Mouse (Mus musculus) cerebellum, adult 8-10 months (tissue): Measurements from ENCODE around the gene Prpf6.

Experiments
- DNase-seq: peaks from one replicate; pipeline ENCODE4 v3.0.0; 2022

The Prpf6 gene

DNA sequence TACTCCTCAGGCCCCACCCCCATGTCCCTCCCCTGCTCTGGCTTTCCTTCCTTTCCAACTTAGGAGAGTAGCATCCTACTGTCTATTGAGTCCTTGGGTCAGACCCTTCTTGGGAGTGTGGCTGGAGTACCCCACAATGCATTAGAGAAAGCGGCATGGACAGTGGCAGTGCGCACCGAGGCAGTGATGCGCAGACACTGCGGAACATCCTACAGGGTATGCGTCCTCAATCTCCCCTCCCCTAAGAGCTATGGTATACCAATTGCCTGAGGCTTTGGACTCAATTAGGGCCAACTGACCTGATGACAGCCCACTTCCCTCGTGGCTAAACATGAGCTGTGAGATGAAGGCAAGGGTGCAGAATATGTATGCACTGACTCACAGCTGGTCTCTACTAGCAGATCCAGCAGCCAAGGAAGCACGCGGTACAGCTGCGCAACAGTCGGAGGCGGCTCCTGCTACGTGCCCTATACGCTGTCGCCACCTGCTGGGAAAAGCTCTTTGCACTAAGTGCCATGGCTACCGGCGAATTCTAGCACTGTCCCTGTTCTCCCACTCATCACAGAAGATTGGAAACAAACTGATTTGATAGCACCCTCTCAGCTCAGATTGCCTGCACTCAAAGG lies 67.4 kb downstream of the Prpf6 start:
- DNase-seq, result no peak

DNA sequence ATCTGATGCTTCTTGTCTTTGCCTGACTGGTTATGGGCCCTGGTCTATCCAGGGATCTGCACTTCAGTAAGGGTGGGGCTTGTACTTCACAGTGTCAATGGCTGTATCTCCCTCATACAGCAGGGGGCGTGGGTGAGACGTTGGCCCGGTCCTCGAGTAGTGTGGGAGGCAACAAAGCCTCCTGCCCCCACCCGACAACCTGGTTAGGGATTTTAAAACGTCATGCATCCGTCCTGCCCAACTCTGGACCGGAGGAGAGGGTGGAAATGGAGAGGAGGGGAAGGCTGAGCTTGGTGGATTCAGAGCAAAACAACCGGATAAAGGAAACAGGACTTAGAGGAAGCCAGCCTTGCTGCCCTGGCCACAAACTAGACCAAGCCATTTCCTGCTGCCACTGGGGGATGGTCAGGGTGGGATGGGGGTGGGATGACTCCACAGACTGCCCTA lies 68.0 kb downstream of the Prpf6 start:
- peak; percentile 76 for DNase-seq

DNA sequence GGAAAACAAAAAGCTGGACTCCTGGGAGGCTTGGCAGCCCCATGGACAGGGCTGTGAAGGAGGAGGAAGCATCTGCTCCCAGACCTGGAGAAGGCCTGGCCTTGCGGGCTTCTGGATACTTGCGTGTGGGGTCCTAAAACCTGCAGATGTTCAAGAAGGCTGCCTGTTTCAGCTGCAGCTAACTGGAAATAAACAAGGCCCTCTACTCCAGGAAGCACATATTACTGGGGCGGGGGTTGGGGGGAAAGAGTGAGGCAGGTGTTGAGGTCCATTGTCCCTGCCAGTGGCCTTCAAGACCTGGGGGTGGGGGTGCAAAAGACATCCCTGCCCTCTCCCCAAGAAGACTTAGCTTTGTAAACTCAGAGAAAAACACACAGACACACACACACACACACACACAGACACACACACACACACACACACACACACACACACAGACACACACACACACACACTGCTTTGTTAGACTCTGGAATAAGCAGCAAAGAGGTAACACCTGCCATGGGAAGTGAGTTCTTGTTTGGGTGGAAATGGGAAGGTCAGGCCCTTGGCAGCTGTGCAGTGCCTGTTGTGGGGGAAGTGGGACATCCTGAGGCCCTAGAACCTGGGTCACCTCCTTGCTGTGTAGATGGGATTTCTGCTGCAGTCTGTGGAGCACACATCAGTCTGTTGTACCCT lies 71.1 kb downstream of the Prpf6 start:
- no peak for DNase-seq

DNA sequence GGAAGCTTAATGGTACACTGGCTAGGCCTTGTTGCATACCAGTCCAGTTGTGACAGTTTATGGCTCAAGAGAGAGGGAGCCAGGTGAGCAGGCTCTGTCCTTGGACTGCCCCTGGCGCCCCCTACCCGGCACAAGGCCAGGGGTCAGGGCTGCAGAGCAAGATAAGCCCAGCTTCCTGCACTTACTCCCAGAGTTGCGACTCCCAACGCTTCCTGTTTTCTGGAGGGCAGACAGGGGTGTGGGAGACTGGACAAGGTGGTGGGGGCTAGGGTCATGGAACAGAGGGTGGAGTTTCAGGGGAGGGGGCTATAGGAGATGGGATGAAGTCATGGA lies 71.6 kb downstream of the Prpf6 start:
- DNase-seq, result no peak

DNA sequence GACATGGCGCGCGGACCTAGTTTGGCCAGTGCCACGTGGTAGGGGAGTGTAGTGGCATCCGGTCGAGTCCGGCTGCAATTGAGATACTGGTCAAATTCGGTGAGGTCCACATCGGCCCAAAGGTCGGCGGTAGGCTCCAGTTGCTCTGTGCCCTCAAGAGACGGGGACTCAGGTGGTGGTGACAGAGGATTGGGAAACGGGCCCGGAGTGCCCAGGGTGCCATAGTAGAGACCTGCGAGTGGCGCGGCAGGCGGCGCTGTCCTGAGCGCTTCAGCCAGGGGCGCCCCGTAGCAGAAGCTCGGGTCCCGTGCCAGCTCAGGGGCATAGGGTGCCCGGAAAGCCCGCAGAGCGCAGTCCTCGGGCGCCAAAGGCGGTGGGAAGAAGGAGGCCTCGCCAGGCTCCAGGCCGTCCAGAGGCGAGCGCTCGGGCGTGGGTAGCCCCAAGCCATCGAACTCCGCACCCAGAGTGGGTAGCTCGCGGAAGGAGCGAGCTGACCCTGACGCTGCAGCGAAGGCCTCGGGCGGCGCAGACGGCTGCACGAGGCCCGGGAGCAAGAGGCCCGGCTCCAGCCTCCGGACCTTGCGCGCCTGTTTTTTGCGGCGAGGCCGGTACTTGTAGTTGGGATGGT lies 78.7 kb downstream of the Prpf6 start:
- DNase-seq, result no peak

DNA sequence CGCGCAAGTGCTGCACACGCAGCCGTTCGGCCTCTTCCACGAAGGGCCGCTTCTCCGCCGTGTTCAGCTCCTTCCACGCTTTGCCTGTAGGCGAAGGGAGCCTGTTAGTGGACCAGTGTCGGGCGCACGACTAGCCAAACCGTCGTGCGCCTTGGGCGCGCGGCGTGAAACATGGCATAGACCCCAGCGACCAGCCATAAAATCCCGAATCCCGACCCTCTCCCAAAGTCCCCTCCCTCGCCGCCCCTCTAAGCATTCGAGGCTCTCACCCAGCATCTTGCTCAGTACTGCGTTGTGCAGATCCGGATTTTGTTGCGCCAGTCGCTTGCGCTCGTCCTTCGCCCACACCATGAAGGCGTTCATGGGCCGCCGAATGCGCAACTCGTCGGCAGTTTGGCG lies 79.2 kb downstream of the Prpf6 start:
- no peak for DNase-seq

DNA sequence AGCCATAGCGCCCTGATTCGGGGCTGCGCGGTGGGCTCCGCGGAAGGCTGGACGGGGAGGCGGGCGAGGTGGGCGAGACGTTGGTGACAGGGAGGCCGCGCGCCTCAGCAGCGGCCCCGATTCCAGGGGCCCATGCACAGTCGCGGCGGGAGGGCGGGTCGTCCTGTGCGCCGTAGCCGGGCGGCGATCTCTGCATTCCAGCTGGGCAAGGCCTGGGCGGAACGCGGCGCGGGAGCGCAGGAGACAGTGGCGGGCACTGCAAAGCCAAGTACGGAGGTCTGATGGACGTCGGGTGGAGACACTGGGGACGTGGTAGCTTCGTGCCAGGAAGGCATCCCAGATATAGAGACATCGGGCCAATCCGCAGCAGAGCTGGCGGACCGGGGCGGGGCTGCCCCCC lies 79.7 kb downstream of the Prpf6 start, which contains the start of gene Sox18:
Gene Sox18, minus strand, starts transcription at position 315 of the 400 bp plus-strand sequence.
- DNase-seq, result no peak

DNA sequence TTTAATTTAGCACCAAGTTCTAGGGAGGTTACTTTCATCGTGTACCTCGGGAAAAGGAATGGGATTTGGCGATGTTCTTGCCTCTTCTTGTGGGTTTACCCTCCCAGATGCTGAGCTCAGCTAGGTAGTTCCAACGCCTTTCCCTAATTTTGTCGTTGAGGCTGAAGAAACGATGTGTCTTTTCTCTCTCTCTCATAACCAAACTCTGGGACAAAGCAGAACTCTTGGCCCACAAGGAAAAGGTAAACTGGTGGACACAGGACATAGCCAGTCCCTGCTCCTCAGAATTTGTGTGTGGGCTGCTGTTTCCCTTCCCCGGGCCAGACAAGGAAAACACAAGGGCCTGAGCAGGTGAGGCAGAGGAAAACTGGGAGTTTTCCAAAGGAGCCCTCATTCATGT lies 80.3 kb downstream of the Prpf6 start:
- DNase-seq, result no peak

DNA sequence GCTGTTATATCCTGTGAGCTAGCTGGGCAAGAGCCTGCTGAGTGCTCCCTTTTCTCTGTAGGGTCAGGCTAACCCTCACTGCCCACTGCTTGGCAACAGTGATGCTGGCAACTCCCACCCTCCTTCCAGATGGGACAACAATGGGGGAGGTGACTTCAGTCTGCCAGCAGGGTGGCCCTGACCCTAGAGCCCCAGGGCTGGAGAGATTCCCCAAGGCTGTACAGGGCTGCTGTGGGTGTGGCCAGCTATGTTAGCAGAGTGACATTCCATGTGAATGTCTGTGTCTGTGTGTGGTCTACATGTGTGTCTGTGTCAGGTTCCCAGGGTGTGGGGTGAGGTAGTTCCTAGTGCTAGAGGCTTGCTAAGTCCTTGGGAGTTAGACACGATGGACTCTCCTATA lies 81.8 kb downstream of the Prpf6 start:
- no peak for DNase-seq

DNA sequence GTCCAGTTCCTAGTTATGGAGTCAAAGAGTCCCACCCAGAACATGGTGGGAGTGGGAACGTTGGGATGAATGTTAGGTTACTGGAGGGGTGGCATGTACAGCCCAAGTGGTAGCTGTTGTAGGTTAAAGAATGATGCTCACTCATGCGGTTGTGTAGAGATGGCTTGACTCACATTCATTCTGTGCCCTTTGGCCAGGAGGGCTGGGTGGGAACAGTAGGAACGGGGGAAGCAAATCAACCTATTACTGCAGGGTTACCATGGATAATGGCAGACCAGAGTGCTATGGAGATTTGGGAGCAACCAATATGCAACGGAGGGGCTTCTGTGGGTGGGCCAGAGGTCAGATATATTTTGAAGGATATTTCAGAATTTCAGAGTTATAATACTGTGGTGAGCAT lies 83.3 kb downstream of the Prpf6 start:
- DNase-seq, result no peak

DNA sequence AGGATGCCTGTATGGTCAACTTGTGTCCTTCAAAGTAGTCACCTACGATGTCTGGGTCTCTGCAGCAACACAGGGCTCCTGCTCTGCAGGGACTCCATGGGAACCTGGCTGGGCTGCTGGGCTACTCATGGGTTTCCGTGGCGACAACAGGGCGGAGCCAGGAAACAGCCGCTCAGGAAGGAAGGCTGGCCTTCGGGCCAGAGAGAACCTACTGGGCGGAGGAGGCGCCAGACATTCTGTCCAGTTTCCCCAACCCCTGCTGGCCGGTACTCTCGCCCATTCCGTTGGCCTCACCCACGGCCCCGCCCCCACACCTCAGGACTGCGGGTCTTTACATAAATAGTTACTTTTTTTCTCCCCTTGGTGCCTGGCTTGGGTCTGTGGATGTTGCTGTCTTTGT lies 83.8 kb downstream of the Prpf6 start:
- DNase-seq, result peak; percentile 35

DNA sequence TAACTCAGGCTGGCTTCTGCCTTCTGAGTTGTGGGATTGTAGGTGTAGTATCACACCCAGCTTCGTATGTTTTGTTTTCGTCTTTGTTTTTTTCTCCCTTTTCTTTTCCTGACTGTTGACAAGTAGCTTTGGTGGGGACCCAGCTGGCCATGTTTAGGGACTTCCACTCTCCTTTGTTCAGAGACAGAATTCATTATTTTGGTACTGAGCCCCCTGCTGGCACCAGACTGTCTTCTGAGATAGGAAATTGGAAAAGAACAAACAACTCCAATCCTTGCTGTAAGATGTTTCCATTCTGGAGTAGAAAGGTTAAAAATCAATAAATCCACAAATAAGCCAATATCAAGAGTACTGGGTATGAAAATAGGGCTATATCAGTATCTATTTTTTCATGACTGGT lies 84.8 kb downstream of the Prpf6 start:
- DNase-seq, result no peak

DNA sequence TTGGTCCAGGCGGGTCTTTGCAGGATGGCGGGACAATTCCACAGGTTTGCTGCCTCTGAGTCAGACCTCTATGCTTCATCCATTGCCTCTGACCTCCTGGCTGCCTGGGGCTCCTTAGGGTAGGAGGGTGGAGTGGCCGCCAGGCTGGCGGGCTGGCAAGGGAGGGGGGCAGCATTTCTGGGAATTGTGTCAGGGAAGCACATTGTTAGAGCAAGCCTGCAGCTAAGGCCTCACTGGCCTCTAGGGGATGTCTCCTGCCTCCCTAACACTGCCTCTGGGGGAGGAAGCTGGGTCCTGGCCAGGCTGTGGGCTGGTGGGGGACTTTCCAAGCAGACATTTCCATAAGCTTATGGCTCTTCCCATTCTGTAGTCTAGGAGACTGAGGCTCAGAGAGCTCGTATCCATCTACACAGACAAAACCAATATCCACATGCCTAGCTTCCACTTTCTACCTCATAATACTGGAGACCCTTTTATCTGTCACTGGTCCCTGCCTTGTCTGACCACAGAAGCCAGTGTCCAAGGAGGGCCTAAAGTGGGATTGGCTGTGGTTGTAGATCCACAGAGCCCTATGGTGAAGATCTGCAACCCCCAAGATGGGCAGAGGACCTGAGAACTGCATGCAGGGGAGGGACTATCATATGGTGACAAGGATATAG lies 85.6 kb downstream of the Prpf6 start:
- no peak for DNase-seq

DNA sequence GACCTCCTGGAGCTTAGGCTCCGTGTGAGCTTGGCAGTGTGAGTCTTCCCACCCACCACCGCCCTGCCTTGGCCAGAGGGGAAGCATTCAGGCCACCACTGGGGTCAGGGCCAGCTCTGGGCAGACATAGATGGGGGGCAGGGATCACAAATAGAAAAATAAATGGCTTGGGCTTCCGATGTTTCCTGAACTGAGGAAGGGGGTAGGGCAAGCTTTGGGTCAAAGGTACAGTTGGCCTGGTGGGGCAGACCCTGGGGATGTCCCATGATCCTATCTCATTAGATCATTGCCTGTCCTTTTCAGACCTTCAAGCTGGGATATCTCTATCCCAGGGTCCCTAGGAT lies 86.1 kb downstream of the Prpf6 start:
- DNase-seq, result no peak

DNA sequence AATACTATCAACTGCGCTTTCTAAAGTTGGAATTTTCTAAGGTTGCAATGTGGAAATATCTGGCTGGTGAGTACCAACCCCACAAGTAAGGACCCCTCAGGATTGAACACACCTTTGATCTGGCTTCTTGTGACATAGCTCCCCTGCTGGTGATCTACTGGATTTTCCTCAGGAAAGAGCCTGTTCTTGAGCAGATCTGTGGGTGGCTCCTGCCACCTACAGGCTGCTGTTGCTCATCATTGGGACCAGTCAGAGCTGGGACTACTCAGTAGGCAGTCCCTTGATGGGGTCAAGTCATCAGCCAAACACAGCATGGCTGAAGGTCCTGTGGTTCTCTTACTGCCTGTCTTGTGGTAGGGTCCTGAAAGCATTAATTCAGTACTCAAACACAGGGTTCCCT lies 87.1 kb downstream of the Prpf6 start:
- DNase-seq, result peak; percentile 61

DNA sequence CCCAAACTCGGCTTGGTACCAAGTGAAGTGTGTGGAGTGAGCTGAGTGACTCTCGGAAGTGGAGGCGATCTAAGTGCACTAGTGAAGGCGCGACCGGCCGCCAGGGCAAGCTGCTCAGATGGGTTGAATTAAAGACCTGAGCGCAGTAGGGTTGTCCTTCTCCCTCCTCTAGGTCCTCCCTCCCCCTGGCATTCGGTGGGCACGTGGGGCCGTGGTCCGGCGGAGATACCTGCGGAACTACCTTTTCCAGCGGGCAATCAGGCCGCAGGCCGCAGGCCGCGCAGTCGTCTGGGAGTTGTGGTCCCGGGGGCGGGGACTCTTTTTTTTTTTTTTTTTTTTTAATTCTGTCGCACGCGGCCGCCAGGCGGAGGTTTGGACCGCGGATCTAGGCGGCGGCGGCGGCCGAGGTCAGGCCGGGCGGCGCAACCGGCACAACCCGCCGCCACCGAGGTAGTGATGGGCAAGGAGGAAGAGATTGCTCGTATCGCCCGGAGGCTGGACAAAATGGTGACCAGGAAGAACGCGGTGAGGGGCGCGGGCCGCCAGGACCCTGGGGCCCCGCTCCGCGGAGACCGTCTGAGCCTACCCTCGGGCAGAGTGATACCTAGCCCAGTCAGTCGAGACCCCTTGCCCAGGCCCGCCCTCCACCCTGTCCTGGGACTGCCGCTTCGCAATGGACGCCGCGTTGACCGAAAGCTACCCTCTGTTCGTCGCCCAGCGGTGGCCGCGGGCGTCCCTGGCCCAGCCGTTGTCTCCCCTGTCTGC lies 88.5 kb downstream of the Prpf6 start, which contains the start of gene Tcea2:
Gene Tcea2, plus strand, starts transcription at position 360 of the 765 bp plus-strand sequence.
- DNase-seq, result peak; percentile 78

DNA sequence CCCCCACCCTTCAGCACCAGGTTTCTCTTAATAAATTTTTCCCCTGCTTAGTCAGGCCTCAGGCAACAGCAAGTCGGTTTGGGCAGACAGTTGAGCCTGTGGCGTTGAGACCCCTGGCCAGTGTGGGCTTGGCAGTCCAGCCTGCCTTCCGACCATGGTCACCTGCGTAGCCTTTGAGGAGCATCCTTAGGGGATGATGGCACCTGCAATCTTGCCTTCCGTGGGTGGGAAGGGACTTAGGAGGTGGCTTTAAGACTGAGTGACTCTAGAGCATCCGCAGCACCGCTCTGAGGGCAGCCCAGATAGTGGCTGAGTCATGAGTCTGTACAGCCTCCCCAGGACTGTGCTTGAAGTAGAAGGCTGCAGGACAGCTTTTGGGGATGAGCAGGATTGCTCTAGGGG lies 89.0 kb downstream of the Prpf6 start:
- DNase-seq, result peak; percentile 48

DNA sequence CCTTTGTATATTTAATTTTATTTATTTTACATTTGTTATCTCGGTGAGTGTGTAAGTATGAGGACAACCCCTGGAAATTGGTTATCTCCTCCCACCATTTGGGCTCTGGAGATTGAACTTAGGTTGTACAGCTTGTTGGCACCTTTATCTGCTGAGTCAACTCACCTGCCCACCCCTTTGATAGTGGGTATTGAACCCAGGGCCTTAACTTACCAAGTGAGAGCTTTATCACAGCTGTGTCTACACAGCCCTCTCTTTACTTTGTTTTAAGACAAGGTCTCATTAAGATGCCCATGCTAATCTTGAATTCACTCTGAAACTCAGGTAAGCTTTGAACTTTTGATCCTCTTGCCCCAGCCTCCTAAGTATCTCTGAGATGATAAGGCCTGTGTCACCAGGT lies 90.3 kb downstream of the Prpf6 start:
- no peak for DNase-seq

DNA sequence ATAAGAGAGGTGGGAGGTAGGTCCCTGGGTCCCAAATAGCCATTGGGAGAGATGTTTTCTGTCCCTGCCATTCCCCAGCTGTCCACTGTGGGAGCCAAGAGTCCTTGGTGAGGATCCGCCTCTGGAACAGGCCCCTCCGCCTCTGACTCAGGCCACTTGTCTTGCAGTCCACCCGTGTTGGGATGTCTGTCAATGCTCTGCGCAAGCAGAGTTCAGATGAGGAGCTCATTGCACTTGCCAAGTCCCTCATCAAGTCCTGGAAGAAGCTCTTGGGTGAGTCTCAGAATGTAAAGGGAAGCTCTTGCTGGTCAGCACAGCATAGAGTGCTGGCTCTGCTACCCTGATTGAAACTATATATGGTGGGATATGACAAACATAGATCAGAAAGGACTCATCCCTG lies 91.7 kb downstream of the Prpf6 start:
- no peak for DNase-seq

DNA sequence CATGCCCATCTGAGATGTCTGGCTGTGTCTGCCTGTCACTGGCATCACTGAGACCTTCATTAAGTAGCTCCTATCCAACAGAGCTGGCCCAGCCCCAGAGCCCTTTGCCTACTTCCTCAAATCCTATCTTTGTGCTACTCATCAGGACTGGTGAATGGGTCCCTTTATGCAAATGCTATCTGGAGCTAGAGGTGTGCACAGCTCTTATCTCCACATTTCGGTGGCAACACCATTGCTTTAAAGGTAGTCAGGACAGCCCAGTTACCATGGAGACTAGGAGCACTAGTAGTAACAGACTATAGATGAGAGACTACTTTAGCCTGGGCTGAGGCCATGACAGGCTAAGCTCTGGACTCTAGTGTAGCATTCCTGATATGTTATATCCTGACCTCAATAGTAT lies 93.0 kb downstream of the Prpf6 start:
- no peak for DNase-seq

DNA sequence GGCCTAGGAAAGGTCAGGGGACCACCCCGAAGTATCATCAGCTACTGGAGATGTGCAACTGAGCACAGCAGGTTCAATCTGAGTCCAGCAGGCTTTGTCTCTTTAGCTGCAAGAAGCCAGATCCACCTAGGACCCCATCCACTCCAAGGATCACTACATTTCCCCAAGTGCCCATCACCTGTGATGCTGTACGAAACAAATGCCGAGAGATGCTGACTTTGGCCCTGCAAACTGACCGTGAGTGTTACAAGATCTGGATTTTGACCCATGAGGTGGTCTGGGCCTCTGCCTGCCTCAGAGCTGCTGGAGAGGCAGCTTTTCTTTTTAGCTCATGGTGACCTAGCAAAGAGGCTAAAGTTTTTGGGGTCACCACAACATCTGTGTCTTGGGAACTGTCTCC lies 94.0 kb downstream of the Prpf6 start:
- no peak for DNase-seq

DNA sequence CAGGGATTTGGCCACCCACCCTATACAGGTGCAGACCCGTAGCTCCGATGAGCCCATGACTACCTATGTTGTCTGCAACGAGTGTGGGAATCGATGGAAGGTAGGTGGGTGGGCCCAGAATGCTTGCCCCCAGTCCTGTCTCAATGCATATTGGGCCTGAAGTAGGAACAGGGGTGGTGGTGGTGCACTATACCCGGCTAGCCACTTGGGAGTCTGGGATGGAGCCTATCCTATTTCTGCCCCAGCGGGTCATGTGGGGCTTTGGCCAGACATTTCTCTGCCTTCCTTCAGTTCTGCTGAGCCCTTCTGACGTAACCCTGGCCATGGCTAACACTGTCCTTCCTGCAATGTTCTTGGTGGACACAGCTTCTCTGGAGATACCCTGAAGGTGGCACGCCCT lies 95.9 kb downstream of the Prpf6 start:
- no peak for DNase-seq

DNA sequence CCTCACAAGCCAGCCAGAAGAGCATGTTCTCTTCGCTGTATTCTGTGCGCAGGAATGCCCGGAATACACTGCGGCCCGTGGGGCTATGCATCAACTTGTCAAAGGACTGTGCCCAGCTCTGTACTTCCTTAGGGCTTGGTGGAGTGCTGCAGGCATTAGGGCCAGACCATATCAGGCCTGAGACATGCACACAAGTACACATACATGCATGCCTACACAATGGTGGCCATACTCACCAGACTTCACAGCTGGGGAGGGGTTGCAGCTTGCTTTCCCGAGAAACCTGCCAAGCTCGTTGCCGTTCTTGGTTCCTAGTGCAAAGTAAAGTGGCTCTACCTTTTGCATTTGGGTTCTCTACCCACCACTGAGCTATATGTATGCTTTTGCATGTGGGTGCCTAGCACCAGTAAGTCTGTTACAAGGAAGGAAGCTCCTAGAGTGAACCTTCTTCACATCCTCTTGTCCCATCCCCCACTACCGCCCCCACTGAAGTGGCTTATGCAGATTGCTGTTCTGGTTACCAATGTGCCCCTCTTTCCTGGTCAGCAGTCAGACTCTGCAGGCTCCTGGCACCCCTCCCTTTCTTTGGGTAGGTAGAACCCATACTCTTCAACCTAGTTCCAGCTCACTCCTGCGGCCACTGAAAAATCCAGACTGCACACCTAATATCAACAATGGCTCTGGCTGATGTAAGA lies 97.9 kb downstream of the Prpf6 start:
- no peak for DNase-seq
